Mouse (Mus musculus) testis, adult 2 months (tissue): ENCODE measurements around the gene Cldn7.

ENCODE experiments used
- CTCF ChIP-seq: fragments of 200-500 bp; IDR thresholded peaks from 2 replicates; pipeline ENCODE4 v1.5.1; 2012; ENCODE audit warnings: low read depth, mild to moderate bottlenecking, inconsistent platforms, low read length, moderate library complexity; ENCODE audit not compliant: control insufficient read depth, insufficient read depth, insufficient replicate concordance
- POLR2A ChIP-seq: fragments of 200-500 bp; IDR thresholded peaks from 2 replicates; pipeline ENCODE4 v1.6.1; 2012; ENCODE audit warnings: low read depth, mild to moderate bottlenecking, inconsistent platforms, low read length, moderate library complexity; ENCODE audit not compliant: control insufficient read depth

DNA sequence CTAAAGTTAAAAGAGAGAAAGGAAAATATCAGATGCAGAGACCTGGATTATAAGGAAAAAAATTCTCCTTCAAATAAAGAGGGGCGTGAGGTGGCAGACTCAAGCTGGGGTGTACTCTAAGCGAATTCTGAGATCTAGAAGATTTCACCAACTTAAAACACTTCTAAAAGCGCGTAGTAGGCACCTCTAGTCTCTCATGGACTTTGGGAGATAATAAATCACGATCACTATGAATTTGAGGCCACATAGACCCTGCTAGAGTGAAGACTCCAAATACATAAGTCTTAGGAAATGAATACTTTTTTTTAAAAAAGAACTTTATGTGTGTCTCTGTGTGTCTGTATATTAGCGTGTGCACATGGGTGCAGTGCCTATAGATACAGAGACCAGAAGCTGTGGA, 51.1 kb downstream of the Cldn7 start:
- TF ChIP-seq CTCF (no peak), POLR2A (no peak)
